Mouse (Mus musculus) regulatory T cell (primary cell): ENCODE data around the gene Fam19a1.

Experiments
- in situ Hi-C: fragments of 300-600 bp; cut with MboI, MseI; formaldehyde crosslinking; loops from one replicate; pipeline ENCODE4 v1.15.1; 2025; ENCODE audit warnings: high pct_unique_total_duplicates

Gene Fam19a1

DNA sequence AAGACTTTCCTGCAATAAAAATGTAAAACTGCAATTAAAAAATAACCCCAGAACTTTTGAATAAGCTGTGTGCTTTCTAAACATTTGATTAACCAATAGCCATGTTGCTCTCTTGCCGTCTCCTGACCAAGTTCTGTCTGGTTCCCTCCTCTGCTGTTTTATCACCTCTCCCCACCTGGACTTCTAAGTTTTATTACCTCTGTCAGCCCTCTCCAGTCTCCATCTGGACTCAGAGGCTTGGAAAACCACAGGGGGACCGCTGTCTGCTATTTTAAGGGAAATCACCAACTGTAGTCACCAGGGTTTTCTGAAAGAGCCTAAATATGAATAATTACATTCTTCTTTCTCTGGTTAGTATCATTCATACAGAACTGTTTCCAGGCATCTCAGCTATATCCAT is 322.6 kb downstream of the Fam19a1 start:
- in situ Hi-C loops = no loop called here

DNA sequence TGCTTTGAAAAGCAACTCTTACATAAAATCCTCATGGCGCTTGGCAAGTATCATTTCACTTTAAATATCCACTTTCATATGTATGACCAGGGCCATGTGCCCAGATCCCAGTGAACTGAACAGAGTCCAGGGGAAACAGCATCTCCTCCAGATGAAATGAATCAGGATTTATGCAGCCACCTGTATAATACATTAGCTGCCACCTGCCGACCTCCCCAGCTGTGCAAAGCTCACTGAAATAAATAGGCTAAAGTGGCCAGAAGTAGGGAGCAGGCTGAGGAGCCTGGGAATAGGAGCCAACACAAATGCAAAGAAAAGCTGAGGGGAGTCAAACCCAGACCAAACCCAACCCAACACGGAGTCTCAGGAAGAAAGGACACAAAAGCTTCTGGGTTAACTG is 324.9 kb downstream of the Fam19a1 start:
- in situ Hi-C loops = no loop called here

DNA sequence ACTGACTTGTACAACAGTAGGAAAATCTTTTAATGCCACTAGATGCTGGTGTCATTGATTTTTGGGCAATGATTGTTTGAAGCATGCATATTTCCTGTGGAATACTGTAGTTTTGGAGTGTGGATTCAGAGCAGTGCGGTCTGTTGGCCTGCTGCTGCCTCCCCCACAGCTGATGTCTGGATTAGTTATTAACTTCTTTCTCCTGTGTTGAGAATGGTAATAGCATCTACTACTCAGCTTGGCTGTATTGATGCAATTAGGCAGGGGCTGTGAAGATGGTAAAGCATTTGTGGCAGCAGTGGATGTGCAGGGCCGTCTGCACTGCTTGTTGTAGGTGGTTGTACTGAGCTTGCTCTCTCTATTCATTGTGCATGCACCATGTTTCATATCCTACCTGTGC is 326.5 kb downstream of the Fam19a1 start:
- in situ Hi-C loops = no loop called here

GRCm38 (mm10) chr6:96441971-96442370 is 329.0 kb downstream of the Fam19a1 start:
- in situ Hi-C loops = no loop called here

- in situ Hi-C loops = no loop called here
Measured at GRCm38 (mm10) chr6:96447466-96447865, 334.5 kb downstream of the Fam19a1 start.

- in situ Hi-C loops = no loop called here
Measured at GRCm38 (mm10) chr6:96456266-96456665, 343.3 kb downstream of the Fam19a1 start.

DNA sequence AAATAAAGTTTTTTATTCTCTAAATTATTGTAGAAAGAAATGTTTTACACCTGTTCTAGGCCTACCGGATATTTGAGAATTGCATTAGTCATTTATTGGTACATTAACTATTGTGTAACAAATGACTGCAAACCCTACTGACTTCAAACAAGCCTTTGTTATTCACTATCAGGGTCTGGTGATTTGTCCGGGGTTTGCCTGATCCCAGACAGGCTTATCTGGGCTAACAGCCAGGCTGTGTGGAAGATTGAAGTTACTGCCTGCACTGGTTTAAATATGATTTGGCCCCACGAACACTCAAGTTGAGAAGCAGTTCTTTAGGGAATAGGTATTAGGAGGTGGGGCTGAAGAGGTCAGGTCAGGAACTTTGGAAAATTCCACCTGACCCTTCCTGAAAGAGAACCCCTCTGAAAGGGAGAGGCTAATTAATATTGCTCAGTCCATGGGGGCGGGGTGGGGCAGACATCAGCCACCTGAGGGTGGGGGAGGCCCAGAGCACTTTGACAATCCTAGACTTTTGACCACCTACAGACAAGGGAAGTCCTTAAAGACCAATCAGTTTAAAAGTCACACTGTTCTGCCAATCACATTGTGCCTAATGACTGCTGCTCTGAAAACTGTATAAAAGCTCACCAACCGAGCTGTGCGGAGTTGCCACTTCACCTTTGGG is 344.8 kb downstream of the Fam19a1 start:
- in situ Hi-C loops = no loop called here

GRCm38 (mm10) chr6:96459041-96459440 is 346.1 kb downstream of the Fam19a1 start:
- in situ Hi-C loops = no loop called here

DNA sequence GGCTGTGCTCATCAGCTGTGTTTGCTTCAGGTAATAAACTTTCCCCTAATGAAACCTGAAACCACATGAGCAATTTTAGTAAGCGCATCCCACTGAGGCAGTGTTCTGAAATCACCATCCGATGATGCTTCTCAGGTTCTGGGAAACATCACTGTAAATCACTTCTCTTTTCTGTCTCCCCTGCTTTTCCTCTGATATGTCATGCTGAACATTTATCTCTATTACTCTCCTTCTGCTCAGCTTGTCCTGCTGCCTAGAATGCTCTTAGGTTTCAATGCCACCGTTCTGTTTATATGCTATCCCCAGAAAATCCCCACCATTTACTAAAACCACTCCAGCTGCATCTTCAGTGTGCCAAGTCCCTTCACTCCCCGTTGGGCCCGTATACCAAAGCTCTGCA is 386.5 kb downstream of the Fam19a1 start:
- in situ Hi-C loops = no loop called here

- in situ Hi-C loops = no loop called here
Measured at GRCm38 (mm10) chr6:96541600-96541999, 428.6 kb downstream of the Fam19a1 start.

DNA sequence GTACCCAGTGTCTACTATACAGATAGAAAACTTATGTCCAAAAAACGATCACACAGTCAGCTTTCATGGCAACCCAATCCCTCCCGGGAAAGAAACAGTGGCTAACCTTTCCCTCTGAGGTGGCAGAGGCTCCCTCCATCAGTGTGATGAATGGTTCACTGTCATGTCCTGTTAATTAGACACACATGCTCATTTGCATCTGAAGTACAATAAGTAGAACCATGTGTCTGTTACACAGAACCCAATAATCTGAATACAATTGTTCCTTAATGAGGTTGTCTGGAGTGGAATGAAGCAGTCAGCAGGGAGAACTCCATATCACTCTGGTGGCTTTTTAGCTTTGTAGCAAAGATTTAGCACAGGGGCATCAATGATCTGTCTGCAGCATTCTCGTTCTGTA is 431.9 kb downstream of the Fam19a1 start:
- in situ Hi-C loops = no loop called here

DNA sequence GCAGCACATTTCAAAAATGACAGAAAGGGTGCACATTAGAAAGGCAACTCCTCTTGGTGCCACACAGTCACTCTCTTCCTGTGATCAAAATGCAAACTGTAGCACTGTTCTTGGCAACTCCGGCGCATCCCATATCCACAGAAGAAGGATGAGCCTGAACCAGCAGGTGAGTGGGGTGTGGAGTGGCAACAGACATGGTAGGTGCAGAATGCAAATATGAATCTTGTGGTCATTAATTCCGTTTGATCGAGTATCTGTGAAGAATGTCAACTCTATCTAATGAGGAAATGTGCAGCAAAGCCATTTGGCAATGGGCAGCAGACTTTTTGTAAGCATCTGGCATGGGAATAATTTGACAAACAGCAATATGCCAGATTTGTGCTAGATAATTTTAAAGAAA is 437.5 kb downstream of the Fam19a1 start:
- in situ Hi-C loops = no loop called here

DNA sequence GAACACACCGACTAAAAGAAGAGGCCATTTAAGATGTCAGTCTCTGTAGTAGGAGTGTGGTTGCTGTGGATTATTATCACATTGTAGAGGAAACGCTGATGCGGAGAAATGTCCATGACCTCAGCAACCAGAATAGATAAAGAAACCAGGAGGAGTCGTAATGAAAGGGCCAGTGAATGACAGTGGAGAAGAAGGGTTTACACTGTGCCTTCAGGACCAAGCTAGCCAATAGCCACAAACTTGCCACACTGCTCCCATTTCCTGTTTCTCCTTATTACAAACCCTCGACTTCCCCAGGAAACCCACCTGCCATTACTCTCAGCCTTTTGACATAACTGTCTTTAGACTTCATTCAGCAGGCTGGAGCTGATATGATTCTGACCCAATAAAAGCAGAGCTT is 465.7 kb downstream of the Fam19a1 start:
- in situ Hi-C loops = loop anchor here (5.0 to 10.0 kb wide), 2 partner anchors 1056 to 1201 kb away; no protein-coding TSS in a partner anchor

GRCm38 (mm10) chr6:96580726-96581125 is 467.8 kb downstream of the Fam19a1 start:
- in situ Hi-C loops = no loop called here

DNA sequence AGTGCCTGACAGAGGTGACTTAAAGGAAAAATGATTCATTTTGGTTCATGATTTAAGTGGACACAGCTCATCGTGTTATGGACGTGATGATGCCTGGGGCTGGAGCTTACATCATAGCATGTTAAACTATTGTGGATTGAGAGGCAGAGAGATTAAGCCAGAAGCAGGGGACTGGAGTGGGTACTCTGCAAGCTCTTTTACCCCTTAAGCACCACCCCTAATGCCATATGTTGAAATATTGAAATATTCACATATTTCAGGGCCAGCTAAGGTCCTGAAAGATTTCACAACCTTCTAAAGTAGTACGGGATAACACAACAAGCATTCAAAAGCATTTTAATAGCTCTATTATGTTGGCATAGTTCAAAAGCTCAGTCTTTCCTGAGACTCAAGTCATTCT is 468.2 kb downstream of the Fam19a1 start:
- in situ Hi-C loops = no loop called here

- in situ Hi-C loops = no loop called here
Measured at GRCm38 (mm10) chr6:96587427-96587826, 474.5 kb downstream of the Fam19a1 start.

GRCm38 (mm10) chr6:96593031-96593430 is 480.1 kb downstream of the Fam19a1 start:
- in situ Hi-C loops = no loop called here

DNA sequence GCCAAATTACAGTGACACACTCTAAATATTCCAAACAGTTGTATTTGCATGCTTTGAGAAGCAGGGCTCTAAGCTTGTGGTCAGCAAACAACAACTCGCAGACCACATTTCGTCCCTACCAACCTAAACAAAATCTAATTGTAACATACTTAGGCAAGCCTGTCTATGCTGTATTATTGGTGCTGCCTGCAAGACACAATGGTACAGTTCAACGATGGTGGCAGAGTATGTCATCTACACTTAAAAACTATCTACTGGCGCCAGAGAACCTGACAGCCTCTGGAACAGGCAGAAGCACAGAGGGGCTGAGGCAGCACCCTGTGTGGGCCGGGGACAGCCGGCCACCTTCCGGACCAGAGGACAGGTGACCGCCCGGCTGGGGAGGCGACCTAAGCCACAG is 482.2 kb downstream of the Fam19a1 start:
- in situ Hi-C loops = no loop called here

DNA sequence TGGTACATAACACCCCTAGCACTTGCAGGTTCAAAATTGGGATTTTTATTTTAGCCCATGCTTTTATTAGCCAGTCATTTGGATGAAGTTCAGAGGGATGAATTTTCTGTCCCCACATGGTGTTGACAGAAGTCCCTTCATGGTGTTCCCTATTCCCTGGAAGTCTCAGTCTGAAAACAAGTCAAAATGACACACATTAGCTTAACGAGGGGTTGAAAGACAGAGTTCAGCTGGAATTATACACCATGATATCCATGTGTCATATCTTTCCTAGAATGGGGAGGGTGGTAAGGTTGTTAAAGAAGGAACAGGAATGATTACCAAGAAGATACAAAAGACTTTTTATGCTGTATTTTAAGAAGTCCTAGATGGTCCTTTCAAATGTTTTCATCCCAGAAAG is 511.2 kb downstream of the Fam19a1 start:
- in situ Hi-C loops = no loop called here

GRCm38 (mm10) chr6:96631518-96631917 is 518.6 kb downstream of the Fam19a1 start:
- in situ Hi-C loops = no loop called here

DNA sequence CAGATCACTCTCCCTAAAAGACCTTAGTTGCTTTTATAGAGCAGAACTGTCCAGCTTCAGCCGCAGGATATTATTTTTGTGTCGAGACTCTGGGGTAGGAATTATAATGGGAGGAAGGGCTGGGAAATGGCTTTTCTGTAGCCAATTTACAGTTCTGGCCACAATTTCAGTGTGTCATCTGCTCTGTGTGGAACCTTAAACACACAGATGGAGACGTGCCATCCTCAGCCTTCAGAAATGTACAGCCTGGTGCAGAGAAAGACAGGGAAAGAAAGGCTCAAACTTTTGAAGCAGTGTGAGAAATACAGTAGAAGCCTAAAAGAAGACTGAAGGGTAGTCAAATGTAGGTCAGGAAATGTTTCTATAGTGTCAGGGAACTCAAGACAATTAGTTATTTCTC is 519.3 kb downstream of the Fam19a1 start:
- in situ Hi-C loops = no loop called here

GRCm38 (mm10) chr6:96635663-96636062 is 522.7 kb downstream of the Fam19a1 start:
- in situ Hi-C loops = no loop called here

- in situ Hi-C loops = no loop called here
Measured at GRCm38 (mm10) chr6:96648742-96649141, 535.8 kb downstream of the Fam19a1 start.

DNA sequence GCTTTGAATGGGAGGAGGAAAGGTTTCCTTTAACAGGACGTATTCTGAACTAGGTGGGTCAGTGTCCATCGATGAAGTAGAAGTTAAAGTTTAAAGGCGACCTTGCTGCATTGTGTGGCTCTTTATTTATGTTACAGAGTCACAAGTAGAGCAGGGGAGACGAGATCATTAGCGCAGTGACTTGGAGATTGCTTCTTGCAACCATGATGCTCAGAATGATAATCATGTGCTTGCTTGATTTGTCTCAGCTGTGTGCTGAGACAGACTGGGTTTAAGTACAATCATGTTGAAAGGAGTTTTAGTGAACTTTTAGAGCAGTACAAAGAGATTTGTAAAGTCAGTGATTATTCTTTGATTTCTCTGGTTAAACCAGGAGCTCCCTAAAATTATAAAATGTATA is 536.3 kb downstream of the Fam19a1 start:
- in situ Hi-C loops = no loop called here
